29 mouse cellular contexts compared by ENCODE assay signal in the genomic region with DNA sequence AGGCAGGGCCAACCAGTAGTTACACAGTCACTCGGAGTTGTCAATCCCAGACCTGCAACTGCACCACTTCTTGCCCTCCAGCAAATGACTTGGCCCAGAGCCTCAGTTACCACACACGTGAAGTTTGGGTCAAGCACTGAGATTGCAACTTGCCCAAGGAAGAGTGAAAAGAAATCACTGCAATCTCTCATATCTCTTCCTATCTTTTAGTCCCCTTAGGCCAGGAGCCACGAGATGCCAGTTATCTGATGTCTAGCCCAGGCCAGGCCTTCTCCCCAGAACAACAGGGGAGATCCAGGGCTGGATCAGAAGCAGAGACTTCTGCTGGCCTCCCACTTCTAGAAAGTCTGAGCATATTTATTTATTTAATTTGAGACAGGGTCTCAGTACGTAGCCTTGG. TPM values are rescaled to one million over a fixed set of nuclear protein-coding genes. Genes with fewer than 3 reads are reported as not detected.
DNase-seq lines count a peak whose midpoint lies in the region; ATAC-seq and TF ChIP-seq lines count a peak whose summit lies in the region.
"Had no signal": no experiment of that assay in that cellular context is flagged by ENCODE, and none has a peak within 500 bp of the region (broad histone marks: within the 10 kb centered on the region; RNA-seq: fewer than 3 reads in every experiment).

No protein-coding gene starts in this region.

- TF ChIP-seq EP300 in MEL (IDR thresholded peaks at IDR 0.05; ENCODE audit: low read depth in 1 of 2, low read length in 2 of 2): no peak
- TF ChIP-seq EP300 in liver, postnatal 0 days (IDR thresholded peaks at IDR 0.05; ENCODE audit: low read depth): no peak

- H3K27me3 ChIP-seq in heart, embryonic 12.5 days (replicated peaks): 0 out of 2 replicates have a peak, but pooled peaks cover 3% of the 10 kb centered on the region
- H3K27me3 ChIP-seq in E14TG2a.4 (ENCODE audit: insufficient read depth, low read length) (no peaks in the 10 kb centered on the region), MEL (ENCODE audit: control insufficient read depth in 1 of 2, insufficient read depth in 2 of 2, low read length in 2 of 2) (no peaks in the 10 kb centered on the region)
- no peaks in the 10 kb centered on the region for H3K27me3 ChIP-seq in liver, postnatal 0 days (ENCODE audit: insufficient read depth, low read length)
- no peaks in the 10 kb centered on the region for H3K27me3 ChIP-seq in midbrain, embryonic 16.5 days (ENCODE audit: control insufficient read depth, insufficient read depth, low read depth, low read length)
- H3K27me3 ChIP-seq: embryonic facial prominence, embryonic 13.5 days; heart, embryonic 15.5 days; neural tube, embryonic 15.5 days; stomach, embryonic 15.5 days had no signal

- ATAC-seq in heart, embryonic 12.5 days (ENCODE audit: insufficient number of reproducible peaks, low FRiP score): no peak
- no peak for ATAC-seq in liver, postnatal 0 days
- ATAC-seq in midbrain, embryonic 16.5 days: no peak
- ATAC-seq: forebrain, postnatal 0 days; inflammation-experienced regulatory T-cells, adult 6 months had no signal

- 69% methylated on average over 4 of the region's 4 CpGs for WGBS in heart, embryonic 12.5 days
- WGBS in liver, postnatal 0 days (ENCODE audit: insufficient replicate concordance): 67% methylated on average over 4 of the region's 4 CpGs
- WGBS in midbrain, embryonic 16.5 days: 77% methylated on average over 4 of the region's 4 CpGs

- DNase-seq in heart, adult 11 months: no peak
- DNase-seq in MEL (ENCODE audit: low read depth, low spot score): no peak
- DNase-seq in liver, postnatal 0 days: no peak
- no peak for DNase-seq in layer of hippocampus, adult 8-10 months (ENCODE audit: low spot score in 2 of 2)
- DNase-seq: adrenal gland, postnatal 10 days; cerebellum, postnatal 10 days; forebrain, postnatal 0 days; gastrocnemius, postnatal 10 days; kidney, adult 18-20 months; kidney, postnatal 4 days; lung, adult 2 months; lung, postnatal 10 days; midbrain, embryonic 14.5 days; retina, postnatal 1 day; right cerebral cortex, postnatal 25 days; thymus, postnatal 36 days had no signal

- no peak overlapping the region for H3K27ac ChIP-seq in heart, embryonic 12.5 days (ENCODE audit: poor library complexity, severe bottlenecking)
- peak overlapping the region; percentile 96 for H3K27ac ChIP-seq in MEL (ENCODE audit: control insufficient read depth, low read depth, low read length)
- peak overlapping the region; percentile 50; the same call in 1 of the 2 replicates for H3K27ac ChIP-seq in liver, postnatal 0 days (ENCODE audit: low read depth)
- H3K27ac ChIP-seq in midbrain, embryonic 16.5 days (ENCODE audit: low read length): no peak overlapping the region
- H3K27ac ChIP-seq: embryonic facial prominence, embryonic 13.5 days; forebrain, embryonic 10.5 days; hindbrain, embryonic 14.5 days; neural tube, embryonic 15.5 days; stomach, embryonic 15.5 days had no signal

- no peaks in the 10 kb centered on the region for H3K9me3 ChIP-seq in heart, embryonic 12.5 days (replicated peaks)
- H3K9me3 ChIP-seq in E14TG2a.4 (ENCODE audit: low read length) (no peaks in the 10 kb centered on the region), MEL (replicated peaks; ENCODE audit: insufficient read depth, low read length) (no peaks in the 10 kb centered on the region)
- H3K9me3 ChIP-seq in liver, postnatal 0 days (ENCODE audit: low read length): no peaks in the 10 kb centered on the region
- no peaks in the 10 kb centered on the region for H3K9me3 ChIP-seq in midbrain, embryonic 16.5 days (replicated peaks; ENCODE audit: control insufficient read depth, low read length, poor library complexity, severe bottlenecking)
- H3K9me3 ChIP-seq: embryonic facial prominence, embryonic 13.5 days; forebrain, embryonic 10.5 days; heart, embryonic 15.5 days; neural tube, embryonic 15.5 days; stomach, embryonic 15.5 days had no signal

- no peak overlapping the region for H3K4me2 ChIP-seq in heart, embryonic 12.5 days
- no peak overlapping the region for H3K4me2 ChIP-seq in liver, postnatal 0 days (ENCODE audit: low read depth, low read length)
- no peak overlapping the region for H3K4me2 ChIP-seq in midbrain, embryonic 16.5 days (ENCODE audit: low read length)
- H3K4me2 ChIP-seq: embryonic facial prominence, embryonic 13.5 days; heart, embryonic 15.5 days; hindbrain, embryonic 14.5 days; neural tube, embryonic 15.5 days; stomach, embryonic 15.5 days had no signal

- peaks cover 44% of the 10 kb centered on the region for H3K4me1 ChIP-seq in heart, embryonic 12.5 days (replicated peaks)
- H3K4me1 ChIP-seq in E14TG2a.4 (replicated peaks; ENCODE audit: low read depth, low read length) (peaks cover 91% of the 10 kb centered on the region), MEL (ENCODE audit: control insufficient read depth in 1 of 2, insufficient read depth in 2 of 2, low read length in 2 of 2) (peaks cover 3 to 33% of the 10 kb centered on the region in 2 experiments; a peak in 3 of 4 replicates)
- H3K4me1 ChIP-seq in liver, postnatal 0 days (ENCODE audit: insufficient read depth): peaks cover 47% of the 10 kb centered on the region
- peaks cover 17% of the 10 kb centered on the region for H3K4me1 ChIP-seq in midbrain, embryonic 16.5 days (ENCODE audit: control insufficient read depth, insufficient read depth, low read length)

- TF ChIP-seq POLR2A in MEL (IDR thresholded peaks at IDR 0.05; ENCODE audit: control insufficient read depth in 1 of 2, insufficient read depth in 1 of 2, low read depth in 1 of 2, low read length in 2 of 2, poor library complexity in 1 of 2): no peak

- H3K36me3 ChIP-seq in heart, embryonic 12.5 days: peaks cover 3% of the 10 kb centered on the region; the same call in 1 of the 2 replicates
- peaks cover 21% of the 10 kb centered on the region for H3K36me3 ChIP-seq in E14TG2a.4 (ENCODE audit: insufficient read depth, low read length)
- peaks cover 0 to 24% of the 10 kb centered on the region in 2 experiments; a peak in 3 of 4 replicates for H3K36me3 ChIP-seq in MEL (ENCODE audit: control insufficient read depth in 1 of 2, insufficient read depth in 2 of 2, low read length in 2 of 2)
- peaks cover 3% of the 10 kb centered on the region; the same call in 1 of the 2 replicates for H3K36me3 ChIP-seq in liver, postnatal 0 days (replicated peaks; ENCODE audit: insufficient read depth, low read length)
- H3K36me3 ChIP-seq in midbrain, embryonic 16.5 days (ENCODE audit: control insufficient read depth, insufficient read depth, low read length): no peaks in the 10 kb centered on the region
- H3K36me3 ChIP-seq: heart, embryonic 15.5 days; stomach, embryonic 15.5 days had no signal

- H3K9ac ChIP-seq in heart, embryonic 12.5 days: 0 out of 2 replicates have a peak overlapping the region, but pooled peaks have one; percentile 21
- no peak overlapping the region; the same call in 1 of the 2 replicates for H3K9ac ChIP-seq in MEL (ENCODE audit: control insufficient read depth, low read depth, low read length, poor library complexity, severe bottlenecking)
- no peak overlapping the region for H3K9ac ChIP-seq in liver, postnatal 0 days (replicated peaks)
- no peak overlapping the region for H3K9ac ChIP-seq in midbrain, embryonic 16.5 days (ENCODE audit: low read depth, low read length)
- H3K9ac ChIP-seq: embryonic facial prominence, embryonic 13.5 days; forebrain, postnatal 0 days; heart, embryonic 15.5 days; hindbrain, embryonic 14.5 days; stomach, embryonic 15.5 days had no signal

- TF ChIP-seq CTCF in E14TG2a.4 (conservative IDR thresholded peaks at IDR 0.05; ENCODE audit: low read length) (no peak), MEL (IDR thresholded peaks at IDR 0.05 in 2 of 3, conservative IDR thresholded peaks at IDR 0.05 in 1 of 3; ENCODE audit: control insufficient read depth in 1 of 3, insufficient read depth in 1 of 3, low read depth in 2 of 3, low read length in 3 of 3, poor library complexity in 1 of 3, severe bottlenecking in 1 of 3) (no peak)
- TF ChIP-seq CTCF in liver, postnatal 0 days (IDR thresholded peaks at IDR 0.05; ENCODE audit: low read depth): no peak

- no peak overlapping the region for H3K4me3 ChIP-seq in heart, embryonic 12.5 days
- peak overlapping the region; percentile 93; the same call in 1 of the 2 replicates for H3K4me3 ChIP-seq in E14TG2a.4 (replicated peaks; ENCODE audit: low read length)
- no peak overlapping the region for H3K4me3 ChIP-seq in MEL (ENCODE audit: control insufficient read depth in 1 of 2, insufficient read depth in 1 of 2, low read depth in 2 of 2, low read length in 2 of 2)
- no peak overlapping the region for H3K4me3 ChIP-seq in liver, postnatal 0 days (ENCODE audit: low read depth, low read length)
- no peak overlapping the region for H3K4me3 ChIP-seq in midbrain, embryonic 16.5 days (ENCODE audit: low read depth, low read length)
- H3K4me3 ChIP-seq: embryonic facial prominence, embryonic 13.5 days; forebrain, embryonic 10.5 days; heart, embryonic 15.5 days; neural tube, embryonic 15.5 days; stomach, embryonic 15.5 days had no signal

- TF ChIP-seq RAD21 in MEL (IDR thresholded peaks at IDR 0.05; ENCODE audit: low read depth, low read length): no peak

- H3K79me2 ChIP-seq in MEL (ENCODE audit: control insufficient read depth, insufficient read depth, low read length, poor library complexity): peaks cover 27% of the 10 kb centered on the region

RNA-seq across cellular contexts. Expression of a gene that starts 1.8 kb away (rescaled TPM):
- polyA plus RNA-seq in heart, embryonic 12.5 days (2016; fragmentation: Nextera tagmentation; extraction: Ambion mirVana): 13.0 and 13.4 TPM in 2 replicates
- total RNA-seq in MEL (2012; rRNA removed): 17.9 and 29.0 TPM in 2 replicates
- 10 to 100 TPM in 1 of 2 experiments, not detected in 1; 22.5 TPM for polyA plus RNA-seq in MEL (2012; ENCODE audit: insufficient read depth in 1 of 2, insufficient read length in 2 of 2, low read depth in 1 of 2, low replicate concordance in 2 of 2, missing spikeins in 1 of 2)
- polyA plus RNA-seq in liver, postnatal 0 days (2015; fragmentation: Nextera tagmentation; extraction: Ambion mirVana): 6.8 and 7.9 TPM in 2 replicates
- 17.2 and 18.1 TPM in 2 replicates for polyA plus RNA-seq in midbrain, embryonic 16.5 days (2015; fragmentation: Nextera tagmentation; extraction: Ambion mirVana)
- total RNA-seq in layer of hippocampus, adult 8-10 months (2022): 10 to 100 TPM; 40.7 to 46.7 (median 43.6) TPM

RNA-seq across cellular contexts. Expression of a gene that starts 5.3 kb away (rescaled TPM):
- polyA plus RNA-seq in heart, embryonic 12.5 days (2016; fragmentation: Nextera tagmentation; extraction: Ambion mirVana): 107 and 109 TPM in 2 replicates
- 22.8 and 27.0 TPM in 2 replicates for total RNA-seq in MEL (2012; rRNA removed)
- polyA plus RNA-seq in MEL (2012; ENCODE audit: insufficient read depth in 1 of 2, insufficient read length in 2 of 2, low read depth in 1 of 2, low replicate concordance in 2 of 2, missing spikeins in 1 of 2): 10 to 100 TPM in 1 of 2 experiments, not detected in 1; 92.7 TPM
- polyA plus RNA-seq in liver, postnatal 0 days (2015; fragmentation: Nextera tagmentation; extraction: Ambion mirVana): 26.4 and 27.1 TPM in 2 replicates
- polyA plus RNA-seq in midbrain, embryonic 16.5 days (2015; fragmentation: Nextera tagmentation; extraction: Ambion mirVana): 24.9 and 25.0 TPM in 2 replicates
- total RNA-seq in layer of hippocampus, adult 8-10 months (2022): 10 to 100 TPM; 32.5 to 37.1 (median 32.9) TPM

RNA-seq across cellular contexts. Expression of a gene that starts 10.1 kb away (rescaled TPM):
- polyA plus RNA-seq in heart, embryonic 12.5 days (2016; fragmentation: Nextera tagmentation; extraction: Ambion mirVana): 0.82 and 0.91 TPM in 2 replicates
- total RNA-seq in MEL (2012; rRNA removed): 6.7 and 12.1 TPM in 2 replicates
- polyA plus RNA-seq in MEL (2012; ENCODE audit: insufficient read depth in 1 of 2, insufficient read length in 2 of 2, low read depth in 1 of 2, low replicate concordance in 2 of 2, missing spikeins in 1 of 2): 1 to 10 TPM in 1 of 2 experiments, not detected in 1; 3.1 TPM
- 0.71 and 0.94 TPM in 2 replicates for polyA plus RNA-seq in liver, postnatal 0 days (2015; fragmentation: Nextera tagmentation; extraction: Ambion mirVana)
- polyA plus RNA-seq in midbrain, embryonic 16.5 days (2015; fragmentation: Nextera tagmentation; extraction: Ambion mirVana): 0.63 and 0.80 TPM in 2 replicates
- 1 to 10 TPM; 1.0 to 3.2 (median 1.4) TPM for total RNA-seq in layer of hippocampus, adult 8-10 months (2022)
- total RNA-seq: forebrain, postnatal 0 days; liver, adult 2 months had no signal

RNA-seq across cellular contexts. Expression of a gene that starts 12.5 kb away (rescaled TPM):
- not detected in 2 replicates for polyA plus RNA-seq in heart, embryonic 12.5 days (2016; fragmentation: Nextera tagmentation; extraction: Ambion mirVana)
- total RNA-seq in MEL (2012; rRNA removed): not detected in 2 replicates
- polyA plus RNA-seq in MEL (2012; ENCODE audit: insufficient read depth in 1 of 2, insufficient read length in 2 of 2, low read depth in 1 of 2, low replicate concordance in 2 of 2, missing spikeins in 1 of 2): not detected
- polyA plus RNA-seq in liver, postnatal 0 days (2015; fragmentation: Nextera tagmentation; extraction: Ambion mirVana): 0.02 and 0.08 TPM in 2 replicates
- polyA plus RNA-seq in midbrain, embryonic 16.5 days (2015; fragmentation: Nextera tagmentation; extraction: Ambion mirVana): not detected in 2 replicates
- 1 to 10 TPM; 1.3 to 2.2 (median 1.7) TPM for total RNA-seq in layer of hippocampus, adult 8-10 months (2022)
- total RNA-seq: common myeloid progenitor, adult 5-6 weeks; forebrain, postnatal 0 days had no signal
- polyA plus RNA-seq: forebrain, embryonic 10.5 days; forebrain, postnatal 0 days; heart, embryonic 15.5 days; hindbrain, embryonic 14.5 days; limb, embryonic 11.5 days; midbrain, embryonic 14.5 days; neural tube, embryonic 15.5 days had no signal

RNA-seq across cellular contexts. Expression of a gene that starts 22.8 kb away (rescaled TPM):
- 96.4 and 99.5 TPM in 2 replicates for polyA plus RNA-seq in heart, embryonic 12.5 days (2016; fragmentation: Nextera tagmentation; extraction: Ambion mirVana)
- 20.7 and 24.7 TPM in 2 replicates for total RNA-seq in MEL (2012; rRNA removed)
- polyA plus RNA-seq in MEL (2012; ENCODE audit: insufficient read depth in 1 of 2, insufficient read length in 2 of 2, low read depth in 1 of 2, low replicate concordance in 2 of 2, missing spikeins in 1 of 2): 100 to 1,000 TPM in 1 of 2 experiments, not detected in 1; 115 TPM
- 69.7 and 74.6 TPM in 2 replicates for polyA plus RNA-seq in liver, postnatal 0 days (2015; fragmentation: Nextera tagmentation; extraction: Ambion mirVana)
- polyA plus RNA-seq in midbrain, embryonic 16.5 days (2015; fragmentation: Nextera tagmentation; extraction: Ambion mirVana): 145 and 146 TPM in 2 replicates
- 10 to 100 TPM; 64.6 to 72.1 (median 67.2) TPM for total RNA-seq in layer of hippocampus, adult 8-10 months (2022)

Comparison
In these comparisons a context has a peak if more than half of its experiments do, and no peak if none do; other contexts are left out.
1. H3K27ac ChIP-seq: peak in MEL (single experiment) and liver, postnatal 0 days (single experiment); none in heart, embryonic 12.5 days (single experiment) and midbrain, embryonic 16.5 days (single experiment).